Mouse (Mus musculus) midbrain, embryonic 14.5 days (tissue): ENCODE measurements around the gene Sft2d2. TPM values are rescaled to one million over a fixed set of nuclear protein-coding genes. Genes with fewer than 3 reads are reported as not detected.

ENCODE experiments used
- ATAC-seq: fragments of 200-750 bp; cut with Nextera tagmentation; 2 replicates; pipeline ENCODE4 v1.8.0; 2017; ENCODE audit warnings: moderate number of reproducible peaks, moderate library complexity; ENCODE audit not compliant: low FRiP score, low TSS enrichment
- DNase-seq: peaks from one replicate; pipeline ENCODE4 v3.0.0-alpha.2; 2015
- H3K27ac ChIP-seq: fragments of 300-500 bp; sonication (generic); replicated peaks from 2 replicates; pipeline ENCODE4 v1.5.1; 2014; ENCODE audit warnings: mild to moderate bottlenecking, low read depth, low read length, moderate library complexity
- H3K27me3 ChIP-seq: fragments of 300-500 bp; sonication (generic); 2 replicates; pipeline ENCODE4 v1.6.1; 2014; ENCODE audit warnings: low read length, control low read depth, mixed read lengths; ENCODE audit not compliant: control insufficient read depth, insufficient read depth
- H3K36me3 ChIP-seq: fragments of 300-500 bp; sonication (generic); 2 replicates; pipeline ENCODE4 v1.6.1; 2014; ENCODE audit warnings: low read length, control low read depth; ENCODE audit not compliant: control insufficient read depth, insufficient read depth
- H3K4me1 ChIP-seq: fragments of 300-500 bp; sonication (generic); 2 replicates; pipeline ENCODE4 v1.6.1; 2014; ENCODE audit warnings: mild to moderate bottlenecking, antibody characterized with exemption, low read length, control low read depth; ENCODE audit not compliant: control insufficient read depth, insufficient read depth
- H3K4me2 ChIP-seq: fragments of 300-500 bp; sonication (generic); 2 replicates; pipeline ENCODE4 v1.6.1; 2014; ENCODE audit warnings: mild to moderate bottlenecking, low read length, moderate library complexity
- H3K4me3 ChIP-seq: fragments of 300-500 bp; sonication (generic); replicated peaks from 2 replicates; pipeline ENCODE4 v1.5.1; 2014; ENCODE audit warnings: low read depth, low read length
- H3K9ac ChIP-seq: fragments of 300-500 bp; sonication (generic); replicated peaks from 2 replicates; pipeline ENCODE4 v1.6.1; 2014; ENCODE audit warnings: mild to moderate bottlenecking, low read length, moderate library complexity
- H3K9me3 ChIP-seq: fragments of 300-500 bp; sonication (generic); 2 replicates; pipeline ENCODE4 v1.6.1; 2016; ENCODE audit warnings: low read length, control low read depth, mixed read lengths; ENCODE audit not compliant: control insufficient read depth
- WGBS: fragments of 180-500 bp; shearing (Covaris S2); extraction: QIAGEN DNeasy Blood & Tissue Kit; methylation state at CpG from one replicate; pipeline ENCODE4 v1.1.7; 2014; 5-methylcytosine and 5-hydroxymethylcytosine counted together
- polyA plus RNA-seq: library from polyadenylated mRNA; unstranded; fragments of >200 nt; fragmentation: Nextera tagmentation; extraction: Ambion mirVana; gene quantifications from 2 replicates; pipeline ENCODE4 v1.2.1, GENCODE M21; 2014

Sft2d2 gene
- polyA plus RNA-seq: 4.3 and 6.1 TPM in 2 replicates

GRCm38 (mm10) chr1:165193880-165194661, at the start of gene Sft2d2:
Sft2d2 (minus strand) TSS chr1:165194438.
- no peaks in the 10 kb centered on the region for H3K9me3 ChIP-seq
- peak; percentile 83 for ATAC-seq
- WGBS: under 1% methylated on average over 68 of the region's 69 CpGs
- no peak within 1 kb of the TSS for H3K27ac ChIP-seq
- no peaks in the 10 kb centered on the region for H3K36me3 ChIP-seq
- peaks cover 17% of the 10 kb centered on the region for H3K27me3 ChIP-seq
- peak within 1 kb of the TSS; percentile 62 for H3K9ac ChIP-seq
- peak within 1 kb of the TSS; percentile 71 for H3K4me3 ChIP-seq
- peak within 1 kb of the TSS; percentile 97 for H3K4me2 ChIP-seq
- H3K4me1 ChIP-seq: peaks cover 7% of the 10 kb centered on the region; the same call in 1 of the 2 replicates
- DNase-seq: peak; percentile 86

- Histone ChIP-seq H3K9me3 (no peaks in the 10 kb centered on the region), H3K27ac (peak within 1 kb of the TSS; percentile 88), H3K4me1 (peaks cover 8% of the 10 kb centered on the region), H3K27me3 (no peaks in the 10 kb centered on the region), H3K4me3 (peak within 1 kb of the TSS; percentile 91), H3K9ac (peak within 1 kb of the TSS; percentile 80), H3K36me3 (no peaks in the 10 kb centered on the region), H3K4me2 (peak within 1 kb of the TSS; percentile 81)
- peak; percentile 99 for ATAC-seq
- WGBS: under 1% methylated on average over 75 of the region's 76 CpGs
- peak; percentile 99 for DNase-seq
Observed at GRCm38 (mm10) chr1:165236321-165237298, 42.4 kb upstream of the Sft2d2 start, which contains the start of gene Tiprl. Tiprl (minus strand) TSS chr1:165236996.

- Histone ChIP-seq H3K4me1 (peaks cover 8% of the 10 kb centered on the region), H3K4me3 (peak overlapping the region; percentile 91), H3K27me3 (no peaks in the 10 kb centered on the region), H3K36me3 (no peaks in the 10 kb centered on the region), H3K9me3 (no peaks in the 10 kb centered on the region), H3K27ac (peak overlapping the region; percentile 88; the same call in 1 of the 2 replicates), H3K9ac (peak overlapping the region; percentile 80), H3K4me2 (peak overlapping the region; percentile 81)
- DNase-seq (peak; percentile 7), ATAC-seq (no peak)
- WGBS: 10% methylated on average over 10 of the region's 10 CpGs
Observed at GRCm38 (mm10) chr1:165235846-165236245, 41.6 kb upstream of the Sft2d2 start.

GRCm38 (mm10) chr1:165233806-165234205, 39.6 kb upstream of the Sft2d2 start:
- Histone ChIP-seq H3K4me3 (no peak overlapping the region), H3K27me3 (no peaks in the 10 kb centered on the region), H3K9ac (no peak overlapping the region), H3K4me1 (peaks cover 8% of the 10 kb centered on the region), H3K4me2 (no peak overlapping the region), H3K9me3 (no peaks in the 10 kb centered on the region), H3K36me3 (no peaks in the 10 kb centered on the region), H3K27ac (no peak overlapping the region)
- ATAC-seq (no peak), DNase-seq (no peak)
- WGBS: 80% methylated on average over 2 of the region's 2 CpGs

GRCm38 (mm10) chr1:165230691-165231090, 36.5 kb upstream of the Sft2d2 start:
- H3K4me2 ChIP-seq: no peak overlapping the region
- H3K36me3 ChIP-seq: peaks cover 8% of the 10 kb centered on the region
- no peaks in the 10 kb centered on the region for H3K27me3 ChIP-seq
- no peak for ATAC-seq
- no peak for DNase-seq
- no peaks in the 10 kb centered on the region for H3K9me3 ChIP-seq
- no peak overlapping the region for H3K4me3 ChIP-seq
- no peak overlapping the region for H3K9ac ChIP-seq
- 98% methylated on average over 4 of the region's 4 CpGs for WGBS
- peaks cover 6% of the 10 kb centered on the region for H3K4me1 ChIP-seq
- H3K27ac ChIP-seq: no peak overlapping the region

GRCm38 (mm10) chr1:165229577-165229976, 35.3 kb upstream of the Sft2d2 start:
- no peak overlapping the region for H3K27ac ChIP-seq
- peaks cover 19% of the 10 kb centered on the region for H3K36me3 ChIP-seq
- 94% methylated on average over 9 of the region's 9 CpGs for WGBS
- no peaks in the 10 kb centered on the region for H3K4me1 ChIP-seq
- no peak overlapping the region for H3K4me3 ChIP-seq
- DNase-seq: no peak
- ATAC-seq: no peak
- no peak overlapping the region for H3K9ac ChIP-seq
- H3K27me3 ChIP-seq: no peaks in the 10 kb centered on the region
- H3K4me2 ChIP-seq: no peak overlapping the region
- H3K9me3 ChIP-seq: no peaks in the 10 kb centered on the region

- no peak for ATAC-seq
- H3K27ac ChIP-seq: no peak overlapping the region
- H3K9me3 ChIP-seq: no peaks in the 10 kb centered on the region
- DNase-seq: no peak
- no peak overlapping the region for H3K4me2 ChIP-seq
- H3K9ac ChIP-seq: no peak overlapping the region
- 97% methylated on average over 2 of the region's 2 CpGs for WGBS
- H3K4me1 ChIP-seq: no peaks in the 10 kb centered on the region
- no peaks in the 10 kb centered on the region for H3K27me3 ChIP-seq
- H3K36me3 ChIP-seq: peaks cover 63% of the 10 kb centered on the region
- no peak overlapping the region for H3K4me3 ChIP-seq
Observed at GRCm38 (mm10) chr1:165217023-165217589, 22.9 kb upstream of the Sft2d2 start.

GRCm38 (mm10) chr1:165215831-165216230, 21.6 kb upstream of the Sft2d2 start:
- H3K9me3 ChIP-seq: no peaks in the 10 kb centered on the region
- ATAC-seq: no peak
- H3K36me3 ChIP-seq: peaks cover 57% of the 10 kb centered on the region
- WGBS: 91% methylated on average over 7 of the region's 7 CpGs
- H3K4me3 ChIP-seq: no peak overlapping the region
- no peak for DNase-seq
- H3K27me3 ChIP-seq: no peaks in the 10 kb centered on the region
- no peak overlapping the region for H3K4me2 ChIP-seq
- no peak overlapping the region for H3K27ac ChIP-seq
- H3K9ac ChIP-seq: no peak overlapping the region
- H3K4me1 ChIP-seq: no peaks in the 10 kb centered on the region
